Mouse (Mus musculus): ENCODE measurements around the gene Fam57a.

Fam57a gene

DNA sequence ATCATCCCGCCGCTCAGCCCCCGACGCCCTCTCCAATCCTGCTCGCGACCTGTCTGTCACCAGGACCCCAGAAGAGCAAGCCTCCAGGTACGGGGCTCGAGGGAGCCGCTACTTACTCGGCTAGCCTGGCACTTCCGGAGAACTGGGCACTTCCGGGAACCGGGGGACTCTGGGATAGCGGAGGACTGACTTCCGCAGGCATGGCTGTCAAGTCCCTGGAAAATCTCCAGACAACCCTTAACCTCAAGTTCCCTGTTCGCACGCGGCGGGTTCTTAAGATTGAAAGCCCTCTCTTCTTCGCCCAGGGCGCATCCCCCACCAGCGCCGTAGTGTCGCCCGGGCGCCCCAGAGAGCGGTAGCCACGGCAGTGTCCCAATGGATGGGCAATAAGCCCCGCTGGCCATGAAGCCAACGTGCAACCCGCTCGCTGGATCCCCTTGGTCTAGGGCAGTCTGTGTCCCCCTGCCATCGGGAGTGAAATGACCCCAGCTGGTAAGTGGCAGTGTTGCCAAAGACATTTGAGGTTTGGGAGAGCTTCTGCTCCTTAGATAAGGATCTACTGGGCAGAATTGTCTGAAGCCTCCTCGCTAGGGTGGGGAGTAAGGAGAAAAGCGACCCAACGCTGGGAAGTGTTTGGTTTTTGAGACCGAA, at the start of gene Fam57a, which contains the start of gene Vps53:
Gene Fam57a, plus strand, starts transcription at position 177 of the 651 bp plus-strand sequence.
Gene Vps53, minus strand, starts transcription at position 153 of the 651 bp plus-strand sequence.
- DNase-seq (ENCODE audit: low read depth, low spot score), result peak; percentile 81

- no peak for DNase-seq (ENCODE audit: low read depth, low spot score)
Measured at GRCm38 (mm10) chr11:76130859-76131258, 48.6 kb upstream of the Fam57a start.

- DNase-seq (ENCODE audit: low read depth, low spot score), result no peak
Measured at GRCm38 (mm10) chr11:76135641-76136437, 43.6 kb upstream of the Fam57a start.

GRCm38 (mm10) chr11:76137996-76138395, 41.5 kb upstream of the Fam57a start:
- DNase-seq (ENCODE audit: low read depth, low spot score), result no peak

DNA sequence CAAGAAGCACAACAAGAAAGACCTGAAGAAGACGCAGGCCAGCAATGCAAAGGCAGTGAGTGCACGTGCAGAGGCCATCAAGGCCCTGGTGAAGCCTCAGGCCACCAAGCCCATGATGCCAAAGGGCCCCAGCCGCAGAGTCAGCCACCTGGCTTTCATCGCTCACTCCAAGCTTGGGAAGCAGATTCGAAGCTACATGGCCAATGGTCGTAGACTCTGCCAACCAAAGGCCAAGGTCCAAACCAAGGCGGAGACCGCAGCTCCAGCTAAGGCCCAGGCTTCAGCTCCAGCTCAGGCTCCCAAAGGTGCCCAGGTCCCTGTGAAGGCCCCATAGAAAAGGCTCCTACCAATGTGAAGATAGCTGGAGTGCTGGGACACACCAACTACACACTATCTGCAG, 35.1 kb upstream of the Fam57a start:
- no peak for DNase-seq (ENCODE audit: low read depth, low spot score)

GRCm38 (mm10) chr11:76145169-76145568, 34.3 kb upstream of the Fam57a start:
- DNase-seq (ENCODE audit: low read depth, low spot score), result no peak

DNA sequence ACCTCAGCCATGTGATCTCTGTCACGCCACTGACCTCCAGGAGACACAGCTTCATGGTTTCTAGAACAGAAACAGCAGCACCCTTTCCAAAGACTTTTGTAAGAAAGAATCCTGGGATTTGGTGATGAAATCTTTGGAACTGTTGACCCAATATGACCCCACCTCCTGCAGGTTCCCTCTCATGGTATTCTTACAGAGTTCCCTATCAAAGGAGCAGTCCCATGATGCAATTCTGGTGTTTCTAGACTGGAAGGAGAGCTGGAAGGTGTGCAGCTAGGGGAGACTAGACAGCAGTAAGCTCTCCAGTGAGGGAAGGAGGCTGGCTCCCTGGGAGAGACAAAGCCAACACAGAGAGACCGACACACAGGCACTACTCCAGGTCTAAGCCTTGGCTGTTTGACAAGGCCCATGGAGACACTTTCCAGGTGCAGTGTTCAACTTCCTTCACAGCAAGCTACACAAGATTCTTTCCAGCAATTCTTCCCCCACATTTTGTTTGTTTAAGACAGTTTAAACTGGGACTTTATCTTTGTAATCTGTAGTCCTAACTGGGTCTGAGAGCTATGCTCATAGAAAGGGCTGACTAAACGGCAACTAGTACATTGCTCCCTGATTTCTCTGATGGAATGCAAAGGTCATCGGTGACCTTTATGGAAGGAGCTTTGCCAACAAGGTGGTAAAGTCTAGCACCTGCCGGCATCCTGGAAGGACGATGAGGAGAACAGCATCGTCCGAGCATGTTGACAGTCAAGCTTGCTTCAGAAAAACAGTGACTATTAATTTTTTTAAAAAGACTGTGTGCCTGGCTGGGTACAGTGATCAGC, 33.1 kb upstream of the Fam57a start:
- no peak for DNase-seq (ENCODE audit: low read depth, low spot score)

GRCm38 (mm10) chr11:76148055-76149008, 31.1 kb upstream of the Fam57a start:
- DNase-seq (ENCODE audit: low read depth, low spot score), result no peak

DNA sequence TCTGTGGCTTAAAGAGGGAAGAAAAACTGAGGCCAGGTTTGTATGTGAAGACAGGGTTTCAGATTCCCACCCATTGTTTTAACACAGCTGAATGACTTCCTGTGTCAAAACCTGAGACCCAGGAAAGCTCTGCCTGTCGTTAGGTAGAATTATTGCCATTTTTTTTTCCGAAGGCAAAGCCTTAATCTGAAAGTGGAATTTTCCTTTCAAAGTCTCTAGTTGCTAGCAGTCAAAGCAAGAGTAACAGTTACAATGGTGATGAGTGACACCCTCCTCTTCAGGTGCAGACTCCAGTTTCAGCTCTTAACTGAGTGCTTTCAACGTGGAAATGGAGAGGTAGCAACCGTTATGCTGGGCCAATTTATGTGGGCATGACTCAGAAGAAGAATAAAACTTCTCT, 28.5 kb upstream of the Fam57a start:
- no peak for DNase-seq (ENCODE audit: low read depth, low spot score)

- DNase-seq (ENCODE audit: low read depth, low spot score), result no peak
Measured at GRCm38 (mm10) chr11:76153236-76153951, 26.1 kb upstream of the Fam57a start.

GRCm38 (mm10) chr11:76154200-76154599, 25.3 kb upstream of the Fam57a start:
- no peak for DNase-seq (ENCODE audit: low read depth, low spot score)

DNA sequence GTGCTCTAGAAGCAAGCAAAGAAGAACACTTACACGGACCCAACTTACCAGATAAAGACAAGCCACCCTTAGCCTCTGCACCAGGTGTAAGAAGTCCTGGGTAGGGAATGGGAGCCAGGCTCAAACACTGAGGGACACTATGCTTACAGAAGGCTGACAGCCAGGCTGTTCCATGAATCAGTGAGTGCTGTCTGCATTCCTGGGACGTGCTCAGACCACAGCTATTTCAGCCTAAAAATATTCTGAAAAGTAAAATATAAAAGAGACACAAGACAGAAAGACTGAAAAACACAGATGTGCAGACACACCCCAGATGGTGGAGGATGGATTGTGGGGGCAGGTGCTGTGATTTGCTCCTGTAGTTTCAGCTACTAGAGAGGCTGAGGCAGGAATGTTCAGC, 24.6 kb upstream of the Fam57a start:
- no peak for DNase-seq (ENCODE audit: low read depth, low spot score)

- no peak for DNase-seq (ENCODE audit: low read depth, low spot score)
Measured at GRCm38 (mm10) chr11:76158375-76158774, 21.1 kb upstream of the Fam57a start.

DNA sequence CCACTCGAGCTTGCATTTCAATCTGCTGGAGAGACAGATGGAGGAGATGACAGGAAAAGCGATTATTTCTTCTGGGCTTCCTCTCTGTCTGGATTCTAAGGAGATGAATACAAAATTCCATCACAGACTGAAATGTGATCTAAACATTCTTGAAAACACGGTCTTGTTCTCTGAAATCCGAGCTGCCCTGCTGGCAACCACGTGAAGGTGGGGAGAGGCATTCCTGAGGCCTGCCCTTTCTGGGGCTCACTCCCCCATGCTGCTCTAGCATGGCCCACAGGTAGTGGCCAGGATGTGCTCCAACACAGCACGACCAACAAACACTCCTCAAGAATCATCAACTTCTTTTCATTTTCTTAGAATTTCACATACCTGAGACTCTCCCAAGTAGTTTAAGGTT, 19.2 kb upstream of the Fam57a start:
- no peak for DNase-seq (ENCODE audit: low read depth, low spot score)

DNA sequence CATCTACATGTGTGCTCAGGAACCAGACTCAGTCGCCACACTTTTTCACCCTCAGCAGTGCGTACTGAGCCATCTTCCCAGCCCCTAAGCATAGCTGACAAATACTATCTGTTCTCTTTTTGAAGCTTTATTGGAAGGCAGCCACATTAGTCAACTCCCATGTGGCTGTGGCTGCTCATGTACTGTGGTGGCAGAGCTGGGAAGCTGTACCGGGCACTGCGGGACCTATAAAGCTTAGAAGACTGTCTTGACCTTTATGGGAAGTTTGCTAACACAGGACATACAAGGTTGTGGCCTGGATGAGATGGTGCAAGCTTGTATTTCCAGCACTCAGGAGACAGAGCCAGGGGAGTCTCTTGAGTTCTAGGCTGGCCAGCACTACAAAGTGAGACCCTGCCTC, 12.8 kb upstream of the Fam57a start:
- DNase-seq (ENCODE audit: low read depth, low spot score), result no peak

DNA sequence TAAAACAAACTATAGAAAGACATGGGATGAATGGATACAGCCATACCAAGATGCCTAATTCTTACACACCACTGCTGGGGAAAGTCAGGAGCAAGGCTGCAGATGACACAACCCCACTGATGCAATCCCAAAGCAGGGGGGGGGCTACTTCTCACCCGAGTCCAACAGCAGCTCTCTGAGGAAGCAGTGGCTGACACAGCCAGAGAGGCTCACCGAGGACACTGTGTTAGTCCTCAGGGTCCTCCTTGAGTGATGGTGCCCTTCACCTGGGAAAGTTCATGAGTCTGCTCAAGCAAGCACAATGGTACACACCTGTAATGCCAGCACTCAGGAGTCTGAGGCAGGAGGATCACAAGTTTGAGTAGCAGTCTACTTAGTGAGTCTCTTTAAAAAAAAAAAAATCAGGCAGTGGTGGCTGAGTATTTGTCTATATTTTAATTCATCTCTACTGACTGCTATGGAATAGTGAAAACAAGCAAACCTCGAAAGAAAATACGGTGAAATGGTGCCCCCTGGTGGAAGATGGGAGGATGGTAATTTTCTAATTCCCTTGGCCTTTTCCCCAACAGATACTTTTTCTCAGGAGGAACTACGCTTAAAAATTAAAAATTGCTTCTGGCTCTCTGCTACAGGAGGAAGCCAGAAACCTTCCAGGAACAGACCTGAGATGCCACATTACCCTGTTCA, 12.2 kb upstream of the Fam57a start:
- DNase-seq (ENCODE audit: low read depth, low spot score), result peak; percentile 56

DNA sequence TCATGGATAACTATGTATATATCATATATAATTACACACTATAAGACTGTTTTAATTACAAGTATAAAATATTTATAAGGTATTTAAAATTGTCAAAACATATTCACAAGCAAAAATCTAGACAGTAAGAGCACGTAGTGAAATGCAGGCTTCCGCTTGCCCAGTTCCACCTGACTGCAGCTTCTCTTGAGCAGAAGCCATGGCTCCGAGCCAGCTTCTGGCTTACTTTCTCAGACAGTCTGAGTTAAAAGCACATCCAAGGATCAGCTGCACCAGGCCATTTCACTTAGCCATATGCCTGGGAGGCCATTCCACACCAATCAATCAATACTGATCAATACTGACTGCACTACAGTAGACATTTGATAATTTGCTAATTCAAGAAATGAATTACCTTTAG, 10.5 kb upstream of the Fam57a start:
- no peak for DNase-seq (ENCODE audit: low read depth, low spot score)

- no peak for DNase-seq (ENCODE audit: low read depth, low spot score)
Measured at GRCm38 (mm10) chr11:76170207-76170606, 9.3 kb upstream of the Fam57a start.

GRCm38 (mm10) chr11:76178726-76179494, 561 bp upstream of the Fam57a start:
- no peak for DNase-seq (ENCODE audit: low read depth, low spot score)
